Comparison of ENCODE assay signal across 16 mouse cellular contexts in the genomic region with DNA sequence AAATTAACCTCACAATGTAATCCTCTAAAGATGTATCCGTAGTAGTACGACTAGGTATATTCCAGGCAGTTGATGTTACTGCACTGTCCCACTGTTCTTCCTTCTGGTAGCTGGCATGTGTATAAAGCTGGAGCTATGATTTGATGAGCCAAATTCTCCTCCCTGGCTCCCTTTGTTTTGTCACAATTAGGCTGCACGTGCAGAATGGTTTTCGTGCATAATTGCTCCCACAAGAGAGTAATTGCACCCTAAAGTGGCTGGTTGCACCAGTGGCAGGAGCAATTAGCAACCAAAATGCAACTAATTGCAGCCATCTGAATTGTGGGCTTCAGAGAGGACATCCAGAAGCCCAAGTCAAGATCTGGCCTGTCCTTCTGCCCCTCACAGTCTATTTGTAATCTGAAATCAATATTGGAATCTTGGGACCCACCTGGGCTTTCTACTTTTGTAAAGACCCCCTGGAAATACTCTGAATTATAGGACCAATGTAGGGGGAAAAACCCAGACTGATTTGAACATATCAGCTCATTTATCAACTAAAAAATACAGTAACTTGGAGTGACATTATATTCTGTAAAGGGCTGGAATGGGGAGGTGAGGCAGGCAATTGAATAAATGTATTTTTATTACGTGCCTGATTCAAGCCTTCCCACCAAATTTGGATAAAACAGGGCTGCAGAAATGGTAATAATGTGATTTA.
DNase-seq lines count a peak whose midpoint lies in the region; ATAC-seq and TF ChIP-seq lines count a peak whose summit lies in the region.
"Had no signal": no experiment of that assay in that cellular context is flagged by ENCODE, and none has a peak within 500 bp of the region (broad histone marks: within the 10 kb centered on the region; RNA-seq: fewer than 3 reads in every experiment).

No protein-coding gene starts in this region.

- H3K27me3 ChIP-seq in hindbrain, embryonic 15.5 days, result no peaks in the 10 kb centered on the region
- H3K27me3 ChIP-seq in hindbrain, embryonic 12.5 days, result no peaks in the 10 kb centered on the region
- no peaks in the 10 kb centered on the region for H3K27me3 ChIP-seq in forebrain, embryonic 13.5 days
- no peaks in the 10 kb centered on the region for H3K27me3 ChIP-seq in midbrain, postnatal 0 days (ENCODE audit: insufficient read depth, low read length)
- H3K27me3 ChIP-seq: kidney, embryonic 15.5 days had no signal

- no peak overlapping the region for H3K9ac ChIP-seq in hindbrain, embryonic 15.5 days
- no peak overlapping the region for H3K9ac ChIP-seq in hindbrain, embryonic 12.5 days
- no peak overlapping the region for H3K9ac ChIP-seq in forebrain, embryonic 13.5 days
- H3K9ac ChIP-seq in midbrain, postnatal 0 days (replicated peaks; ENCODE audit: low read length, poor library complexity, severe bottlenecking), result no peak overlapping the region
- H3K9ac ChIP-seq: kidney, embryonic 15.5 days had no signal

- H3K36me3 ChIP-seq in hindbrain, embryonic 15.5 days, result no peaks in the 10 kb centered on the region
- H3K36me3 ChIP-seq in hindbrain, embryonic 12.5 days, result no peaks in the 10 kb centered on the region
- no peaks in the 10 kb centered on the region for H3K36me3 ChIP-seq in forebrain, embryonic 13.5 days (ENCODE audit: poor library complexity, severe bottlenecking)
- H3K36me3 ChIP-seq in midbrain, postnatal 0 days (ENCODE audit: insufficient read depth, low read length), result no peaks in the 10 kb centered on the region
- H3K36me3 ChIP-seq: G1E; kidney, embryonic 15.5 days had no signal

- peak; percentile 48; the same call in 1 of the 2 replicates for ATAC-seq in hindbrain, embryonic 15.5 days (ENCODE audit: low FRiP score, low read depth)
- no peak; the same call in 1 of the 2 replicates for ATAC-seq in hindbrain, embryonic 12.5 days (ENCODE audit: low FRiP score)
- peak; percentile 93 for ATAC-seq in forebrain, embryonic 13.5 days
- no peak for ATAC-seq in midbrain, postnatal 0 days (ENCODE audit: low FRiP score)

- TF ChIP-seq CTCF in midbrain, postnatal 0 days (IDR thresholded peaks at IDR 0.05), result no peak

- H3K4me3 ChIP-seq in hindbrain, embryonic 15.5 days, result no peak overlapping the region
- H3K4me3 ChIP-seq in hindbrain, embryonic 12.5 days, result no peak overlapping the region
- no peak overlapping the region for H3K4me3 ChIP-seq in forebrain, embryonic 13.5 days
- no peak overlapping the region for H3K4me3 ChIP-seq in midbrain, postnatal 0 days (ENCODE audit: low read depth, low read length)
- H3K4me3 ChIP-seq: kidney, embryonic 15.5 days; myocyte had no signal

- no peak overlapping the region for H3K27ac ChIP-seq in hindbrain, embryonic 15.5 days (replicated peaks)
- no peak overlapping the region for H3K27ac ChIP-seq in hindbrain, embryonic 12.5 days
- peak overlapping the region; percentile 79 for H3K27ac ChIP-seq in forebrain, embryonic 13.5 days
- no peak overlapping the region for H3K27ac ChIP-seq in midbrain, postnatal 0 days (ENCODE audit: low read depth, low read length)
- H3K27ac ChIP-seq: kidney, embryonic 15.5 days had no signal

- WGBS in hindbrain, embryonic 15.5 days, result 54% methylated on average over 5 of the region's 5 CpGs
- 70% methylated on average over 5 of the region's 5 CpGs for WGBS in hindbrain, embryonic 12.5 days
- 24% methylated on average over 5 of the region's 5 CpGs for WGBS in forebrain, embryonic 13.5 days
- WGBS in midbrain, postnatal 0 days, result 60% methylated on average over 5 of the region's 5 CpGs

- H3K4me2 ChIP-seq in hindbrain, embryonic 15.5 days, result no peak overlapping the region
- no peak overlapping the region for H3K4me2 ChIP-seq in hindbrain, embryonic 12.5 days (replicated peaks)
- H3K4me2 ChIP-seq in forebrain, embryonic 13.5 days, result no peak overlapping the region
- no peak overlapping the region for H3K4me2 ChIP-seq in midbrain, postnatal 0 days (ENCODE audit: low read depth, low read length, poor library complexity, severe bottlenecking)
- H3K4me2 ChIP-seq: kidney, embryonic 15.5 days had no signal

- H3K9me3 ChIP-seq in hindbrain, embryonic 15.5 days, result no peaks in the 10 kb centered on the region
- H3K9me3 ChIP-seq in hindbrain, embryonic 12.5 days (replicated peaks), result no peaks in the 10 kb centered on the region
- no peaks in the 10 kb centered on the region for H3K9me3 ChIP-seq in forebrain, embryonic 13.5 days (replicated peaks)
- no peaks in the 10 kb centered on the region for H3K9me3 ChIP-seq in midbrain, postnatal 0 days (ENCODE audit: low read length)
- H3K9me3 ChIP-seq: G1E; kidney, embryonic 15.5 days had no signal

- H3K4me1 ChIP-seq in hindbrain, embryonic 15.5 days (replicated peaks), result 0 out of 2 replicates have a peak, but pooled peaks cover 3% of the 10 kb centered on the region
- peaks cover 2% of the 10 kb centered on the region; the same call in 1 of the 2 replicates for H3K4me1 ChIP-seq in hindbrain, embryonic 12.5 days
- peaks cover 32% of the 10 kb centered on the region for H3K4me1 ChIP-seq in forebrain, embryonic 13.5 days
- no peaks in the 10 kb centered on the region for H3K4me1 ChIP-seq in midbrain, postnatal 0 days (ENCODE audit: insufficient read depth, low read length)

- DNase-seq in brain, adult 2 months (ENCODE audit: low read depth, low spot score), result peak; percentile 45
- peak; percentile 21 for DNase-seq in midbrain, postnatal 0 days (ENCODE audit: low spot score)
- DNase-seq in gastrocnemius, postnatal 4 days (ENCODE audit: low spot score in 2 of 2), result no peak
- DNase-seq in lung, postnatal 25 days (ENCODE audit: low spot score), result no peak
- no peak for DNase-seq in adrenal gland, adult 18-20 months (ENCODE audit: low spot score in 2 of 2)
- DNase-seq: adrenal gland, adult 8-10 months; cerebellum, adult 9-11 months; heart, postnatal 10 days; lung, adult 2 months; thymus, postnatal 14 days had no signal

Comparison
In these comparisons a context has a peak if more than half of its experiments do, and no peak if none do; other contexts are left out.
1. ATAC-seq: peak in hindbrain, embryonic 15.5 days (single experiment) and forebrain, embryonic 13.5 days (single experiment); none in hindbrain, embryonic 12.5 days (single experiment) and midbrain, postnatal 0 days (single experiment).
2. DNase-seq: peak in brain, adult 2 months (single experiment) and midbrain, postnatal 0 days (single experiment); none in gastrocnemius, postnatal 4 days (0 of 2), lung, postnatal 25 days (single experiment) and adrenal gland, adult 18-20 months (0 of 2).